Mouse (Mus musculus) Patski (cell line): ENCODE measurements around the gene Stn1. TPM values are rescaled to one million over a fixed set of nuclear protein-coding genes. Genes with fewer than 3 reads are reported as not detected.
"Not testable (repeated sequence)": the region's sequence is repeated elsewhere in the genome, so short reads cannot be mapped to it uniquely, and the experiment has no call there.

Experiments
- ATAC-seq: fragments of 100-300 bp; one replicate; pipeline ENCODE4 v1.8.0; 2021
- CTCF ChIA-PET: fragments of 350-600 bp; sonication (Branson Sonifier 250); formaldehyde crosslinking; loops from one replicate; lab custom pipeline; 2022; ENCODE audit warnings: inconsistent platforms; lab: Charles Lee
- POLR2A ChIA-PET: fragments of 350-600 bp; sonication (Branson Sonifier 250); formaldehyde crosslinking; loops from one replicate; lab custom pipeline; 2022; ENCODE audit warnings: antibody characterized with exemption, inconsistent platforms; lab: Charles Lee
- DNase-seq: peaks from one replicate; pipeline ENCODE4 v3.0.0-alpha.2; 2011; ENCODE audit warnings: low read depth, low spot score
- H3K27me3 ChIP-seq: fragments of 371-371 bp; one replicate; pipeline ENCODE4 v1.5.1; 2021
- CTCF ChIP-seq: fragments of 100-300 bp; IDR thresholded peaks from one replicate; pipeline ENCODE4 v1.5.1; 2021
- in situ Hi-C: fragments of 300-500 bp; cut with MboI; formaldehyde crosslinking; loops from 3 replicates; pipeline ENCODE4 v1.11.1; 2018; ENCODE audit warnings: low pct_unique_long_range_greater_than_20kb, mixed read lengths
- polyA plus RNA-seq: library from polyadenylated mRNA; unstranded; gene quantifications from one replicate; pipeline ENCODE4 v1.2.3, GENCODE M21; 2021

Gene Stn1
- 18.3 TPM for polyA plus RNA-seq

- no peak for DNase-seq
Observed at GRCm38 (mm10) chr19:47537300-47537792, at the start of gene Stn1. TSS of gene Stn1 (minus strand) at chr19:47537507.

GRCm38 (mm10) chr19:47587009-47587408 lies 49.7 kb upstream of the Stn1 start:
- ChIA-PET POLR2A (interaction anchor here (0.6 kb wide), 1 partner anchor 265 kb away, joined by 3 read pairs; no protein-coding TSS in a partner anchor), CTCF (interaction anchor here (1.2 kb wide), 1 partner anchor 16 kb away, joined by 4 read pairs; no protein-coding TSS in a partner anchor)
- no peak for ATAC-seq
- no peak for TF ChIP-seq CTCF
- no peaks in the 10 kb centered on the region for H3K27me3 ChIP-seq
- DNase-seq: no peak
- in situ Hi-C loops: no loop called here

More at GRCm38 (mm10) chr19:47537300-47537792, at the start of gene Stn1:
- ChIA-PET POLR2A (no interaction called here), CTCF (no interaction called here)
- H3K27me3 ChIP-seq: no peaks in the 10 kb centered on the region
- peak; percentile 13 for ATAC-seq
- in situ Hi-C loops: loop anchor here (10.0 kb wide), 1 partner anchor 197 kb away; the partner anchor contains the start of gene Sfr1
- no peak for TF ChIP-seq CTCF

GRCm38 (mm10) chr19:47585772-47586171 lies 48.5 kb upstream of the Stn1 start:
- ATAC-seq (no peak), DNase-seq (no peak)
- no peaks in the 10 kb centered on the region for H3K27me3 ChIP-seq
- TF ChIP-seq CTCF: no peak
- POLR2A ChIA-PET: interaction anchor here (0.7 to 1.3 kb wide), 3 partner anchors 21 to 119 kb away, joined by 3 to 5 read pairs (median 4); no protein-coding TSS in a partner anchor
- CTCF ChIA-PET: interaction anchor here (1.2 to 2.0 kb wide), 2 partner anchors 9 to 46 kb away, joined by 3 to 5 read pairs; no protein-coding TSS in a partner anchor
- in situ Hi-C loops: no loop called here

GRCm38 (mm10) chr19:47579788-47580631 lies 42.7 kb upstream of the Stn1 start:
- CTCF ChIA-PET: no interaction called here
- ATAC-seq: peak; percentile 37
- H3K27me3 ChIP-seq: no peaks in the 10 kb centered on the region
- no peak for TF ChIP-seq CTCF
- no peak for DNase-seq
- POLR2A ChIA-PET: interaction anchor here (1.4 kb wide), 1 partner anchor 8 kb away, joined by 6 read pairs; no protein-coding TSS in a partner anchor
- in situ Hi-C loops: loop anchor here (5.0 kb wide), 1 partner anchor 58 kb away; no protein-coding TSS in a partner anchor

- in situ Hi-C loops: loop anchor here (5.0 kb wide), 1 partner anchor 57 kb away; no protein-coding TSS in a partner anchor
- no peak for TF ChIP-seq CTCF
- DNase-seq: no peak
- ATAC-seq: peak; percentile 83
- POLR2A ChIA-PET: interaction anchor here (1.4 kb wide), 1 partner anchor 9 kb away, joined by 6 read pairs; no protein-coding TSS in a partner anchor
- no peaks in the 10 kb centered on the region for H3K27me3 ChIP-seq
- CTCF ChIA-PET: no interaction called here
Observed at GRCm38 (mm10) chr19:47579225-47579787, 42.0 kb upstream of the Stn1 start, which contains the start of gene Slk. TSS of gene Slk (plus strand) at chr19:47579678.

GRCm38 (mm10) chr19:47578581-47579224 lies 41.4 kb upstream of the Stn1 start:
- TF ChIP-seq CTCF: no peak
- ChIA-PET POLR2A (no interaction called here), CTCF (no interaction called here)
- H3K27me3 ChIP-seq: no peaks in the 10 kb centered on the region
- in situ Hi-C loops: loop anchor here (5.0 kb wide), 1 partner anchor 56 kb away; no protein-coding TSS in a partner anchor
- DNase-seq: no peak
- no peak for ATAC-seq

GRCm38 (mm10) chr19:47573718-47574117 lies 36.4 kb upstream of the Stn1 start:
- CTCF ChIA-PET: interaction anchor here (0.9 to 1.2 kb wide), 2 partner anchors 15 to 34 kb away, joined by 3 read pairs; no protein-coding TSS in a partner anchor
- ATAC-seq: no peak
- POLR2A ChIA-PET: no interaction called here
- DNase-seq: no peak
- in situ Hi-C loops: no loop called here
- H3K27me3 ChIP-seq: no peaks in the 10 kb centered on the region
- no peak for TF ChIP-seq CTCF

- in situ Hi-C loops, H3K27me3 ChIP-seq, DNase-seq, ATAC-seq, CTCF ChIA-PET, POLR2A ChIA-PET: not testable (repeated sequence)
Observed at GRCm38 (mm10) chr19:47571981-47572380, 34.7 kb upstream of the Stn1 start.

GRCm38 (mm10) chr19:47570042-47570441 lies 32.7 kb upstream of the Stn1 start:
- no peak for DNase-seq
- in situ Hi-C loops: no loop called here
- no peak for ATAC-seq
- POLR2A ChIA-PET: no interaction called here
- TF ChIP-seq CTCF: no peak
- CTCF ChIA-PET: no interaction called here
- peaks cover 3% of the 10 kb centered on the region for H3K27me3 ChIP-seq

- ATAC-seq (no peak), DNase-seq (no peak)
- in situ Hi-C loops: no loop called here
- CTCF ChIA-PET: no interaction called here
- TF ChIP-seq CTCF: no peak
- H3K27me3 ChIP-seq: peaks cover 3% of the 10 kb centered on the region
- POLR2A ChIA-PET: no interaction called here
Observed at GRCm38 (mm10) chr19:47565994-47566393, 28.7 kb upstream of the Stn1 start.
